Mouse (Mus musculus) ES-E14 (cell line): ENCODE results near the gene Cmpk2.

Experiments
- CHD2 ChIP-seq: IDR thresholded peaks from 2 replicates; pipeline ENCODE4 v1.6.1; 2014; ENCODE audit warnings: mild to moderate bottlenecking, low read depth, low read length, inconsistent platforms
- MAFK ChIP-seq: IDR thresholded peaks from 2 replicates; pipeline ENCODE4 v1.6.1; 2014; ENCODE audit warnings: mild to moderate bottlenecking, low read depth, low read length, inconsistent platforms; ENCODE audit not compliant: insufficient read depth
- ZC3H11A ChIP-seq: IDR thresholded peaks from 2 replicates; pipeline ENCODE4 v1.6.1; 2012; ENCODE audit warnings: low read depth, mild to moderate bottlenecking, inconsistent platforms, low read length, borderline replicate concordance
- ZNF384 ChIP-seq: IDR thresholded peaks from 2 replicates; pipeline ENCODE4 v1.6.1; 2012; ENCODE audit warnings: low read depth, low read length, inconsistent platforms

DNA sequence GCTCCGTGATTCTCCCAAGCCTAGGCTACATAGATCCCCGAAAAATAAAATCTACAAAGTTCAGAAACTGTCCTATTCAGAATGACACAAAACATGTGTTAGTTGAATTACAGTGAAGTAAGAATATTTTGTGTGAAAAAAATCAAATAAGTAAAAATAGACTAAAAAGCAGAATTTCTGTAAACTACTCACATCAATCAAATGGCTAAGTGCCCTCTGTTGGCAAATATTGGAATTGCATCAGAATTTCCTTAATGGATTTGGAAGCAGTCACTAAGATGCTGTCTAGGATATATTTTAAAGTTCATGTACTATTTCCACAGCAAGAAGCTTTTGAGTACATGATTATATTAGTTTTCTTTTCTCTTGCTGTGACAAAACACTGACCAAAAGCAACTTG, 44.2 kb upstream of the Cmpk2 start:
- no peak for TF ChIP-seq CHD2
- TF ChIP-seq ZNF384 = no peak
- TF ChIP-seq ZC3H11A = no peak
- TF ChIP-seq MAFK = no peak
